Mouse (Mus musculus): ENCODE data around the gene Syna. TPM values are rescaled to one million over a fixed set of nuclear protein-coding genes. Genes with fewer than 3 reads are reported as not detected.
A peak's percentile ranks its signal among the peaks of the same experiment; 100 is the strongest.

Syna gene
- total RNA-seq, 2 experiments from 2014 or later: not detected

GRCm38 (mm10) chr5:134531585-134531984, 28.4 kb downstream of the Syna start:
- no peak for DNase-seq (ENCODE audit: low spot score)

- peak; percentile 44 for DNase-seq (ENCODE audit: low spot score)
These were observed 29.1 kb downstream of the Syna start for GRCm38 (mm10) chr5:134530830-134531229.

DNA sequence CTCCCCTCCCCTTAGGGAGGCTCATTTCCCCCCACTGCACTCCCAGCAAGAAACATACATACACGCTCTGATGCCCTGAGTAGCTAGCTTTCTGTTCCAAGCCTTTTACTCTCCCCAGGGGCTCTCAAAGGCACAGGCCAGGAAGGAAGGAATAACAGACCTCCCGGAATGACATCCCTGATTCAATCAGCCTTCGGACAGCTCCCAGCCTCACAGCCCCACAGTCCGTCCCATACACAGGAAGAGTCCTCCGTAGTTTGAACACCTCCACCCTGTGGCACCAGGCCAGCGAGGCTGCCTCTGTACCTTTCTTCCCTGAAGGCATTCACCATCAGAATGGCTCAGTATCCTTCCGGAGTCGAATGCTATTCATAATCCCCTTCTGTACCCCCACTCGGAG, 31.5 kb downstream of the Syna start:
- no peak for DNase-seq (ENCODE audit: low spot score)

DNA sequence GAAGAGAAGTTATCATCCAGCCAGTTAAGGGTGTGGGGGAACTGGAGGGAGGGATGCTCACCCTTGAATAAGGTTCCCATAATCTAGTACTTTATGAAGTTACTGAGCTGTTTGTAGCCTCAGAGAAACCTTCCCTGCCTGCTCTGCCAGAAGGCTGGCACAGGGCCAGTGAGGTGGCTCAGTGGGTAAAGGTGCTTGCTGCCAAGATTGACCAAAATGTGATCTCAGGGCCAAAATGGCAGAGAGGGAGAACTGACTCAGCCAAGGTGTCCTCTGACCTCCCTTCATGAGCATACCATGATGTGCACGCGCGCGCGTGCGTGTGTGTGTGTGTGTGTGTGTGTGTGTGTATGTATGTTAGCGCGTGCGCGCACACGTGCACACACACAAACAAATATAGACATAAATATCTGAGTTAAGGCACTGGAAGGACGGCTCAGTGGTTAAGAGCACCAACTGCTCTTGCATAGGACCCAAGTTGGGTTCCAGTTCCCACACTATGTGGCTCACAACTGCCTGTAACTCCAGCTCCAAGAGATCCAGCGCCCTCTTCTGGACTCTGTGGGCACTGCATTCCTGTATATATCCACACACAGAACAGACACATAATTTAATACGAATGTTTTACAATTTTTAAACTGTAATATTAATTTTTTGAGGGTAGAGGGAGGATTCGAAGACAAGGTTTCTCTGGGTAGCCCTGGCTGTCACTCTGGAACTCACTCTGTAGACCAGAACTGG, 33.8 kb downstream of the Syna start:
- DNase-seq (ENCODE audit: low spot score): no peak

DNA sequence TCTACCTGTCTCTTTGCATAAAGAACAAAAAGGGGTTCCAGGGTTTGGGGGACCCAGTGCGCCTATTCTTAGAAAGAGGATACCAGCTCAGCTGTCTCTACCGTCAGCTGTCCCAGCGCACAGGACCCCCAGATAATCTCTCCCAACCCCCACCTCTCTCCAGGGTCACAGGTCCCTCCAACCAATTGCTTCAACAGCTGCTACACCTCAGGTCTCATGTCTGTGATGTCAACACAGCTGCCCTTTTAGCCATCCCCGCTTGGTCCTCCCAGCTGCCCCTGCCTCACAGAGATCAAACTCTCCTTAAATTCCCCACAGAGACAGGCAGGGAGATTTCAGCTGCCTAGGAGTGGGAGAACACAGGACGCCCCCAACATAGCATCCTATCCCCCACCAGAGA, 36.2 kb downstream of the Syna start:
- no peak for DNase-seq (ENCODE audit: low spot score)

GRCm38 (mm10) chr5:134522524-134522923, 37.4 kb downstream of the Syna start:
- no peak for DNase-seq (ENCODE audit: low spot score)

DNA sequence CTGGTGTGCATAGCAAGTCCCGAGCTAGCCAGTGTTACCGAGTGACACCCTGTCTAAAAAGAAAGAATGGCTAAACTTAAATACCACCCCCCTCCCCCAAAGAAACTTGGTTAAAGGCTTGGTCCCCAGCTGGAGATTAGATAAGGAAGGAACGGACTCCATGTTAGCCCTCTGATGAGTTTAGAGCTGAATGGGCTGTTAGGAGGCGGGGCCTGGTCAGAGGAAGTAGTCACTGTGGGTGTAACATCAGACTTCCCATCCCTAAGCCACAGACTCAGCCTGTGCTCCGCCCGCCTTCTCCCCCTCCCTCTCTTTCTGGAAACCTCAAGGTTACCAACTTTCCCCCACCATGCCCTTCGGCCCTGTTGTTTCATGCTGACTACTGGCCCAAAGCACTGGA, 38.2 kb downstream of the Syna start:
- no peak for DNase-seq (ENCODE audit: low spot score)

GRCm38 (mm10) chr5:134521131-134521530, 38.8 kb downstream of the Syna start:
- no peak for DNase-seq (ENCODE audit: low spot score)

DNA sequence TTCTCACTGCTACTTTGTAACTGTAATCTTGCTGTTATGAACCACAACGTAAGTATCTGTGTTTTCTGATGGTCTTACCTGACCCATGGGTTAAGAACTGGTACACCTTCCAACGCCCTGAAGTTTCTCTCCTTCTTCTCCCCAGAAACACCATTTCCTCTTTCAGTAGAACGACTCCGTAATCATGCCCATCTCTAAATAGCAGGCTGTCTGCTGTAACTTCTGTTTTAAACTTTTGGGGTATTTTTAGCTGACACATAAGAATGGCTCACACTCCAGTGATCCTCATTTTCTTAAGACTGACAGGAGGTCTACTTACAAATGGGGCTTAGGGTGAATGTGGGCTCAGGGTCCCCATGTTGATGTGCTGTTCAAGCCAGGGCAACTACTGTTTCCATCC, 39.9 kb downstream of the Syna start:
- no peak for DNase-seq (ENCODE audit: low spot score)

DNA sequence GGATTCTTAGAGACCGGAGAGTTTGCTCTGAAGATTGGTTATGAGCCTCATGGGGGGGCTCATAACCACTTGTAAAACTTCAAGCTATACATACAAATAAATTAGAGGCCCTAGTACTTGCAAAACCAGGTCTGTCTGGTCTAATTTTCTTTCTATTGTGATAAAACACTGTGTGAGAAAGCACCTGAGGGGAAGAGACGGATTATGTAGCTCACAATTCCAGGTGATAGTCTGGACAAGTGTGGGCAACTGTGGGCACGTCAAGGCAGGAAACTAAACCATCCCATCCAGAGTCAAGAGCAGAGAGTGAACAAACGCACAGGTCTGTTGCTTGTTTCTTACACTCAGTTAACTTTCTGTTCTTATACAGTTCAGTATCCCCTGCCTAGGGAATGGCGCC, 40.5 kb downstream of the Syna start:
- DNase-seq (ENCODE audit: low spot score): no peak

GRCm38 (mm10) chr5:134512086-134512485, 47.9 kb downstream of the Syna start:
- no peak for DNase-seq (ENCODE audit: low spot score)

GRCm38 (mm10) chr5:134510266-134510665, 49.7 kb downstream of the Syna start:
- DNase-seq (ENCODE audit: low spot score): no peak

DNA sequence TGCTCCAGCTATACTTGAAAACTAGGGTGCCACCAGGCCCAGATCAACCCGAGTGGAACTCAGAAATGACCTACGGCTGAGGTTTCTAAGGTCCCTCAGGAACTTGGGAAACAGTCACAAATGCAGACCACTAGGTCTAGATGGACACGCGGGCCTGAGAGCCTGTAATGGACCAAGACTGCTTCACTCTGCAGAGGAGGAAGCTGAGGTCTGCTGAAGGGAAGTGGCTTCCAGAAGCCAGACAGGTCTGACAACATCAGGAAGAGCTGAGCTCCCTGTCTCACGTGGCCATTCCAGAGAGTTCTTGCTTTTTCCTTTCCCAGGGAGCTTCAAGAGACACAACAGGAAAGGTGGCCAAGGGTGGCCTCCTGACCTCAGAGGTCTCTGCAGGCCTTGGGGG, 51.0 kb downstream of the Syna start:
- DNase-seq (ENCODE audit: low spot score): no peak

Small RNAs within 50 kb of the gene (microRNA-seq; reads per million reads assigned to microRNA genes)
- gene Mir7228: 1.0 reads per million

Other genes starting within 250 kb of the Syna start
- gene Gtf2i, start 245.4 kb downstream of the Syna start, total RNA-seq (2021): 100 to 1,000 TPM; 102 to 112 TPM
- 10 to 100 TPM; 10.9 to 19.9 TPM for gene Gtf2ird1, start 103.5 kb downstream of the Syna start, total RNA-seq (2021)
- gene Clip2, start 7.7 kb downstream of the Syna start, total RNA-seq (2021): 1 to 10 TPM; 1.7 to 3.0 TPM
- 10 to 100 TPM; 17.6 to 18.9 TPM for gene Rfc2, start 21.2 kb upstream of the Syna start, total RNA-seq (2021)
- under 1 TPM; 0.57 to 0.83 TPM for gene Lat2, start 54.9 kb upstream of the Syna start, total RNA-seq (2021)
- 10 to 100 TPM; 84.8 to 94.1 TPM for gene Eif4h, start 79.3 kb upstream of the Syna start, total RNA-seq (2021)
- 1 to 10 TPM; 1.4 to 1.8 TPM for gene Limk1, start 128.4 kb upstream of the Syna start, total RNA-seq (2021)
- 10 to 100 TPM; 14.1 to 15.7 TPM for gene Eln, start 187.2 kb upstream of the Syna start, total RNA-seq (2021)

Data from gastrocnemius, adult 18-20 months (tissue).